Mouse (Mus musculus): ENCODE data around the gene Slc17a7.
A peak's percentile ranks its signal among the peaks of the same experiment; 100 is the strongest.

- no peak for TF ChIP-seq CTCF (IDR thresholded peaks at IDR 0.05; ENCODE audit: borderline replicate concordance, insufficient read depth, low read depth, low read length)
- peak; percentile 19; the same call in 1 of the 2 replicates for TF ChIP-seq POLR2A (IDR thresholded peaks at IDR 0.05; ENCODE audit: borderline replicate concordance, insufficient read depth, low read length)
Measured at GRCm38 (mm10) chr7:45167761-45168445, 4.2 kb downstream of the Slc17a7 start.
